Comparison of ENCODE assay signal across 7 mouse cellular contexts in the genomic region with DNA sequence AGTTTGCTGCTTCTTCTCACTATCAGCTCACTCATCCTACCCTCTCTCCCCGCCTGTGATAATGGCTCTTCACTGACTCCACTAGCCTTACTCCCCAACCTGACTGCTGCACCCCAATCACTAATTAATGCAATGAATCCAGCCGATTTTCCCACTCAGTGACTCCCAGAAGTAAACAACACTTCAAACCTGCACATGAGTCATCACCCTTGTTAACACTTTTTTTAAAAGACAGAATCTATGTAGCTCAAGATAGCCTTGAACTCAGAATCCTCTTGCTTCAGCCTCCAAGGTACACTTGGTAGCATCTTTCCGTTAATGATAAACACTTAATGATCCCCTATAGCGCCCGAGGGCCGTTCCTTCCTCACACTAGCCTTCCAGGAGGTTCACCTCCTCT. TPM values are rescaled to one million over a fixed set of nuclear protein-coding genes. Genes with fewer than 3 reads are reported as not detected.
DNase-seq lines count a peak whose midpoint lies in the region; ATAC-seq and TF ChIP-seq lines count a peak whose summit lies in the region.

No protein-coding gene starts in this region.

- no peaks in the 10 kb centered on the region for H3K36me3 ChIP-seq in thymus, adult 2 months (ENCODE audit: control insufficient read depth, insufficient read depth, low read length)
- no peaks in the 10 kb centered on the region; the same call in 1 of the 2 replicates for H3K36me3 ChIP-seq in forebrain, embryonic 12.5 days (replicated peaks)
- H3K36me3 ChIP-seq in liver, embryonic 15.5 days (replicated peaks), result no peaks in the 10 kb centered on the region

- H3K9me3 ChIP-seq in forebrain, embryonic 12.5 days, result no peaks in the 10 kb centered on the region
- no peaks in the 10 kb centered on the region for H3K9me3 ChIP-seq in liver, embryonic 15.5 days (replicated peaks)

- no peak overlapping the region for H3K27ac ChIP-seq in thymus, adult 2 months (ENCODE audit: control insufficient read depth, insufficient read depth, low read length)
- peak overlapping the region; percentile 77; the same call in 1 of the 2 replicates for H3K27ac ChIP-seq in forebrain, embryonic 12.5 days
- no peak overlapping the region for H3K27ac ChIP-seq in liver, embryonic 15.5 days (replicated peaks)

- peak overlapping the region; percentile 58 for H3K4me3 ChIP-seq in thymus, adult 2 months (ENCODE audit: control insufficient read depth, insufficient read depth, low read length)
- H3K4me3 ChIP-seq in forebrain, embryonic 12.5 days (replicated peaks), result peak overlapping the region; percentile 67
- peak overlapping the region; percentile 89 for H3K4me3 ChIP-seq in liver, embryonic 15.5 days (replicated peaks)

- peak overlapping the region; percentile 79 for H3K4me2 ChIP-seq in forebrain, embryonic 12.5 days
- peak overlapping the region; percentile 99 for H3K4me2 ChIP-seq in liver, embryonic 15.5 days

- DNase-seq in thymus, adult 2 months, result no peak
- DNase-seq in thymus, postnatal 0 days (ENCODE audit: low spot score), result no peak
- no peak for DNase-seq in adrenal gland, postnatal 10 days
- no peak for DNase-seq in spleen, postnatal 36 days (ENCODE audit: low spot score in 2 of 2)

- peaks cover 2% of the 10 kb centered on the region; the same call in 1 of the 2 replicates for H3K27me3 ChIP-seq in thymus, adult 2 months (ENCODE audit: control insufficient read depth, insufficient read depth, low read length)
- peaks cover 29% of the 10 kb centered on the region for H3K27me3 ChIP-seq in forebrain, embryonic 12.5 days
- H3K27me3 ChIP-seq in liver, embryonic 15.5 days, result peaks cover 49% of the 10 kb centered on the region

- H3K4me1 ChIP-seq in thymus, adult 2 months (replicated peaks; ENCODE audit: control insufficient read depth, insufficient read depth, low read length), result peaks cover 8% of the 10 kb centered on the region; the same call in 1 of the 2 replicates
- H3K4me1 ChIP-seq in forebrain, embryonic 12.5 days, result peaks cover 19% of the 10 kb centered on the region
- peaks cover 20% of the 10 kb centered on the region for H3K4me1 ChIP-seq in liver, embryonic 15.5 days (replicated peaks)

- TF ChIP-seq POLR2A in thymus, adult 2 months (IDR thresholded peaks at IDR 0.05; ENCODE audit: control insufficient read depth, extremely low read depth, insufficient read depth, low read length, poor library complexity), result no peak

- peak overlapping the region; percentile 88 for H3K9ac ChIP-seq in forebrain, embryonic 12.5 days
- H3K9ac ChIP-seq in liver, embryonic 15.5 days, result peak overlapping the region; percentile 80

- no peak for ATAC-seq in forebrain, embryonic 12.5 days (ENCODE audit: low FRiP score)
- 0 out of 2 replicates have a peak, but pooled peaks have one; percentile 4 for ATAC-seq in liver, embryonic 15.5 days (ENCODE audit: insufficient read depth)
- no peak for ATAC-seq in granulocyte monocyte progenitor cell, adult 5-6 weeks (replicated peaks; ENCODE audit: poor library complexity, severe bottlenecking)

- TF ChIP-seq CTCF in thymus, adult 2 months (IDR thresholded peaks at IDR 0.05; ENCODE audit: borderline replicate concordance, control insufficient read depth, extremely low read depth, insufficient read depth, low read length, poor library complexity), result no peak

- 8% methylated on average over 6 of the region's 6 CpGs for WGBS in thymus, adult 2 months
- WGBS in forebrain, embryonic 12.5 days, result 2% methylated on average over 6 of the region's 6 CpGs
- 3% methylated on average over 6 of the region's 6 CpGs for WGBS in liver, embryonic 15.5 days (ENCODE audit: insufficient replicate concordance)

RNA-seq across cellular contexts. Expression of gene Ppip5k1, which starts 0.8 kb away (rescaled TPM):
- 21.8 and 23.9 TPM in 2 replicates for polyA plus RNA-seq in thymus, adult 2 months (2012; rRNA removed)
- polyA plus RNA-seq in thymus, postnatal 0 days (2015; fragmentation: Nextera tagmentation; extraction: Ambion mirVana), result 8.5 and 8.7 TPM in 2 replicates
- polyA plus RNA-seq in forebrain, embryonic 12.5 days (2016; fragmentation: Nextera tagmentation; extraction: Ambion mirVana), result 12.5 and 14.5 TPM in 2 replicates
- polyA plus RNA-seq in liver, embryonic 15.5 days (2015; fragmentation: Nextera tagmentation; extraction: Ambion mirVana), result 5.9 and 6.2 TPM in 2 replicates
- 10 to 100 TPM; 40.0 to 51.3 TPM for total RNA-seq in adrenal gland, postnatal 10 days (2021)
- 11.0 and 15.1 TPM in 2 replicates for total RNA-seq in granulocyte monocyte progenitor cell, adult 5-6 weeks (2014; fragmentation: Nextera tagmentation)
- total RNA-seq in granulocyte monocyte progenitor cell, adult 5-6 weeks (2017), result 8.4 and 10.3 TPM in 2 replicates

RNA-seq across cellular contexts. Expression of gene Ckmt1, which starts 3.1 kb away (rescaled TPM):
- polyA plus RNA-seq in thymus, adult 2 months (2012; rRNA removed), result 40.6 and 48.0 TPM in 2 replicates
- 5.9 and 7.0 TPM in 2 replicates for polyA plus RNA-seq in thymus, postnatal 0 days (2015; fragmentation: Nextera tagmentation; extraction: Ambion mirVana)
- polyA plus RNA-seq in forebrain, embryonic 12.5 days (2016; fragmentation: Nextera tagmentation; extraction: Ambion mirVana), result 8.5 and 14.4 TPM in 2 replicates
- polyA plus RNA-seq in liver, embryonic 15.5 days (2015; fragmentation: Nextera tagmentation; extraction: Ambion mirVana), result 0.46 and 0.68 TPM in 2 replicates
- total RNA-seq in adrenal gland, postnatal 10 days (2021), result 10 to 100 TPM in 1 of 2 experiments, 1 to 10 TPM in 1; 9.0 to 10.9 TPM
- not detected in 2 replicates for total RNA-seq in granulocyte monocyte progenitor cell, adult 5-6 weeks (2014; fragmentation: Nextera tagmentation)
- total RNA-seq in granulocyte monocyte progenitor cell, adult 5-6 weeks (2017), result not detected in 2 replicates

RNA-seq across cellular contexts. Expression of gene Strc, which starts 32.6 kb away (rescaled TPM):
- polyA plus RNA-seq in thymus, adult 2 months (2012; rRNA removed), result 0.47 TPM in 2 replicates
- polyA plus RNA-seq in thymus, postnatal 0 days (2015; fragmentation: Nextera tagmentation; extraction: Ambion mirVana), result 0.07 TPM in 1 of 2 replicates, not detected in the other
- not detected in 2 replicates for polyA plus RNA-seq in forebrain, embryonic 12.5 days (2016; fragmentation: Nextera tagmentation; extraction: Ambion mirVana)
- not detected in 2 replicates for polyA plus RNA-seq in liver, embryonic 15.5 days (2015; fragmentation: Nextera tagmentation; extraction: Ambion mirVana)
- not detected for total RNA-seq in adrenal gland, postnatal 10 days (2021)
- not detected in 2 replicates for total RNA-seq in granulocyte monocyte progenitor cell, adult 5-6 weeks (2014; fragmentation: Nextera tagmentation)
- total RNA-seq in granulocyte monocyte progenitor cell, adult 5-6 weeks (2017), result not detected in 2 replicates

RNA-seq across cellular contexts. Expression of gene Pdia3, which starts 59.2 kb away (rescaled TPM):
- polyA plus RNA-seq in thymus, adult 2 months (2012; rRNA removed), result 550 and 817 TPM in 2 replicates
- polyA plus RNA-seq in thymus, postnatal 0 days (2015; fragmentation: Nextera tagmentation; extraction: Ambion mirVana), result 319 and 390 TPM in 2 replicates
- 416 and 432 TPM in 2 replicates for polyA plus RNA-seq in forebrain, embryonic 12.5 days (2016; fragmentation: Nextera tagmentation; extraction: Ambion mirVana)
- 271 and 287 TPM in 2 replicates for polyA plus RNA-seq in liver, embryonic 15.5 days (2015; fragmentation: Nextera tagmentation; extraction: Ambion mirVana)
- total RNA-seq in adrenal gland, postnatal 10 days (2021), result 100 to 1,000 TPM; 285 to 303 TPM
- total RNA-seq in granulocyte monocyte progenitor cell, adult 5-6 weeks (2014; fragmentation: Nextera tagmentation), result 315 and 355 TPM in 2 replicates
- total RNA-seq in granulocyte monocyte progenitor cell, adult 5-6 weeks (2017), result 423 and 509 TPM in 2 replicates

RNA-seq across cellular contexts. Expression of gene Catsper2, which starts 59.2 kb away (rescaled TPM):
- polyA plus RNA-seq in thymus, adult 2 months (2012; rRNA removed), result 2.1 and 2.6 TPM in 2 replicates
- 1.6 and 2.1 TPM in 2 replicates for polyA plus RNA-seq in thymus, postnatal 0 days (2015; fragmentation: Nextera tagmentation; extraction: Ambion mirVana)
- 2.9 and 3.6 TPM in 2 replicates for polyA plus RNA-seq in forebrain, embryonic 12.5 days (2016; fragmentation: Nextera tagmentation; extraction: Ambion mirVana)
- polyA plus RNA-seq in liver, embryonic 15.5 days (2015; fragmentation: Nextera tagmentation; extraction: Ambion mirVana), result 0.61 and 0.97 TPM in 2 replicates
- 1 to 10 TPM; 2.2 to 4.3 TPM for total RNA-seq in adrenal gland, postnatal 10 days (2021)
- 1.3 TPM in 2 replicates for total RNA-seq in granulocyte monocyte progenitor cell, adult 5-6 weeks (2014; fragmentation: Nextera tagmentation)
- 1.8 and 1.9 TPM in 2 replicates for total RNA-seq in granulocyte monocyte progenitor cell, adult 5-6 weeks (2017)
